Mouse (Mus musculus): ENCODE measurements at regions not wholly inside any gene's neighbourhood (a gene's known extent, or its start where the extent isn't known, plus 50 kb on each side); places are given as distances from the start of the nearest gene placed in this dataset.
A peak's percentile ranks its signal among the peaks of the same experiment; 100 is the strongest.

GRCm38 (mm10) chr4:8984059-8984606 lies 745.3 kb upstream of the Car8 start:
- DNase-seq (ENCODE audit: low spot score) = no peak
- intact Hi-C loops (cut with DNase I) = no loop called here

DNA sequence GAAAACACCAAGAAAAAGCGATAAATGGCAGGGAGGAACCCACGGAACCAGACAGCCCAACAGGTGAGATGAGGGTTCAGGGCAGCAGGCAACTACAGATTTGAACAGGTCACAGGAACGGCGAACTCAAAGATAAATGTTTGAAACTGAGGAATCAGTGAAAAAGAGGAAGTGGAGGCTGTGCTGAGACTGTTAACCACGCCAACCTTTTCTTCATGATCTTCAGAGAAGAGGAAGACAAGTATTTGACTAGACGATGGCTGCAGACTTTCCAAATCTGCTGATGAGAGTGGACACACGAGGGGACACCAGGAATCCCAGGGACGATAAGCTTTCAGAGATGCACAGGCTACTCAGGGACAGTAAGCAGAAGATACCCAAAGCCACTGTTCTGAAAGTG lies 740.1 kb upstream of the Car8 start:
- intact Hi-C loops (cut with DNase I) = no loop called here

GRCm38 (mm10) chr4:8969951-8970455 lies 731.2 kb upstream of the Car8 start:
- intact Hi-C loops (cut with DNase I) = loop anchor here (5.0 kb wide), 1 partner anchor 42 kb away; no protein-coding TSS in a partner anchor

More for the DNA sequence above, 740.1 kb upstream of the Car8 start:
- no peak for DNase-seq (ENCODE audit: low spot score)

DNA sequence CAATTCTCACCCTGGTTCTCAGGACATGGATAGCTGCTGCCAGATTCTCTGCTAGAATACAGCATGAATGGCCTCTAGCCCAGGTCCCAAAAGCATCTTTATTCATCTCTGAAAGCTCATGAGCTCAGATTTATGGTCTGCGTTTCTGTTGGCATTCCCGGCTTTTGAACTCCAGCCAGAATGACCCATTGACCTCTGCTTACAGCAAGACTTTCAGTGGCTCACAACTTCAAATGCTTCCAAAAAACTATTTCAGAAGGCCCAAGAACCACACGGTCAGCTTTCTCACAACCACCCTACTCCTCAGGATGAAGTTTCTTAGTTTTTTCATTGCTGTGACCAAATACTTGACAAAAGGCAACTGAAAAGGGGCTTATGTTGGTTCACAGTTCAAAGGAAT lies 729.9 kb upstream of the Car8 start:
- intact Hi-C loops (cut with DNase I) = loop anchor here (5.0 kb wide), 1 partner anchor 44 kb away; no protein-coding TSS in a partner anchor
- DNase-seq (ENCODE audit: low spot score) = no peak

More at GRCm38 (mm10) chr4:8969951-8970455, 731.2 kb upstream of the Car8 start:
- no peak for DNase-seq (ENCODE audit: low spot score)

DNA sequence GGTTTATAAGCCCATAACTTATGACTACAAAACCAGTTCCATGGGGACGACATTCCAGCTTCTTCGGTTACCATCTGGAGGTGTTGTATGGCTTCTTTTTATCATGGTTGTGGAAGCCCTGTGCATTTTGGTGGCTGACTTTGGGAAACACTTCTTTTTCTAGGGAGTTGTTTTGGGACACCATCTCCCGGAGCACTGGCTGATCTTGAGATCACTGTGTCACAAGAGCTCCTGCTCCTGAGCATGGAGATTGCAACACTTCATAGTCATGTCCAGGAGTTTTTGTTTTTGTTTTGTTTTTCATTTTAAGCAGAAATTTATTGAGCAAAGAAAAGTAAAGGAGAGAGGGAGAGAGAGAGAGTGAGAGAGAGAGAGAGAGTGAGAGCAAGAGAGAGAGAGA lies 729.1 kb upstream of the Car8 start:
- DNase-seq (ENCODE audit: low spot score) = no peak
- intact Hi-C loops (cut with DNase I) = loop anchor here (5.0 kb wide), 1 partner anchor 44 kb away; no protein-coding TSS in a partner anchor

- no peak for DNase-seq (ENCODE audit: low spot score)
- intact Hi-C loops (cut with DNase I) = loop anchor here (5.0 kb wide), 1 partner anchor 47 kb away; no protein-coding TSS in a partner anchor
Measured at GRCm38 (mm10) chr4:8965563-8965962, 726.7 kb upstream of the Car8 start.

- intact Hi-C loops (cut with DNase I) = no loop called here
- no peak for DNase-seq (ENCODE audit: low spot score)
Measured at GRCm38 (mm10) chr4:8962959-8963572, 724.2 kb upstream of the Car8 start.

- no peak for DNase-seq (ENCODE audit: low spot score)
- intact Hi-C loops (cut with DNase I) = no loop called here
Measured at GRCm38 (mm10) chr4:8961851-8962250, 723.0 kb upstream of the Car8 start.

DNA sequence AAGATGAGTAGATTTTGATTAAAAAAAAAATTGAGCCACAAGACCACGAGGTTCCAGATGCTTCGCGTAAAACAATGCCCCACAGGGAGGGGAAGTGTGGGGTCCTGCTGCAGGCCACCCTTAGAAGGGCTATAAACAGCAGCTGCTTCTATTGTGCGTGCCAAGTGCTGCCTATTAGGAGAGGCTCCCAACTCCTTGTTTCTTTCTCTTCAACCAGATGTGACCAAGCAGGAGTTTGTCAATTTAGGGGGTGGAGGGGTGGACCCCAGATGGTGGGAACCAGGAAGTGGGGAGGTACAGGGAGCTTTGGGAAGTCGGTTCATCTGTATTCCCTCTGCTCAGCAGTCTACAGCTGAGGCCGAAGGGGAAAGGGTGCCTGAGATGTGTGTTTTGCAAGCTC lies 718.9 kb upstream of the Car8 start:
- intact Hi-C loops (cut with DNase I) = no loop called here
- DNase-seq (ENCODE audit: low spot score) = no peak

DNA sequence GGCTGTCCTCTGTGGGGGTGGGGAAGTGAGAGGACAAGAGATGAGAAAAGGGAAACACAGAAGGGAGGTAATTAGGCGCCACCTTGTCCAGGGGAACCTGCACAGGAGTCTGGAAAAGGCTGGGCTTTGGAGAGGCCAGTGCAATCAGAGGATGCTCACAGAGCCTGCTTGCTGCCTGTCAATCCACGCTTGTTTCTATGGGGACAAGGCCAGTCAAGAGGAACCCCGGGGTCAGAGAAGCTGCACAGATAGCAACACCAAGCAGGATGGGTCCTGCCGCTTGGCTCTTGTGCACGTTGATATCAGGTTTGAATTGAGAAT lies 718.1 kb upstream of the Car8 start:
- intact Hi-C loops (cut with DNase I) = no loop called here
- no peak for DNase-seq (ENCODE audit: low spot score)

DNA sequence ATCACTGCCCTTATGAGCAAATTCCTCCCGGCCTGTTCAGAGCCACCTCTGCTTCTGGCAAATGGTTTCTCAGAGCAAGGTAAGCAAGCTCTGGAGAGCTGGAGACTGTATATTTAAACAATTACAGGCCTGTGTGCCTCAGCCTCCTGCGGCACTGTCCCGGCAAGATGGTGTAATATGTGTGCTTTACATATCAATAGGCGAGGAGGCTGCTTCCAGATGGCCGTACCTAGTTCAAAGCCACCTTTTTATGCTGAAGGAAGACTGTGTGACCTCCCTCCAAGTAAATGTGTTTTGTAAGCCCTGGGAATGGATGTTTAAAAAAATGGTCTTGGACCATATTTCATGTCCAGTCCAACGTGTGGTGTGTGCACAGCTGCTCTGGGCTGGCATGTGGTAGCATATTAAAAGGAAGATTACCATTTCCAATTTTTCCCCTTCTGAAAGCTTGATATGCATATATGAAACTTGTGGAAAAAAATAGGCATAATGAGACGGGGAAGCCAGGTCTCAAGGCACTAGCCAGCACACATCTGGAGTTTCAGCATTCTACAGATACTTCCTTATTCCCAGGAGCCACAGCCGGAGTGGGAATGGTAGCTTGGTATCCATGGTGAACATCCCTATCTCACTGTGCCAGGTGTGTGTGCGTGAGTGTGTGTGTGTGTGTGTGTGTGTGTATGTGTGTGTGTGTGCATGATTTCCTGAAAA lies 717.6 kb upstream of the Car8 start:
- no peak for DNase-seq (ENCODE audit: low spot score)
- intact Hi-C loops (cut with DNase I) = no loop called here

DNA sequence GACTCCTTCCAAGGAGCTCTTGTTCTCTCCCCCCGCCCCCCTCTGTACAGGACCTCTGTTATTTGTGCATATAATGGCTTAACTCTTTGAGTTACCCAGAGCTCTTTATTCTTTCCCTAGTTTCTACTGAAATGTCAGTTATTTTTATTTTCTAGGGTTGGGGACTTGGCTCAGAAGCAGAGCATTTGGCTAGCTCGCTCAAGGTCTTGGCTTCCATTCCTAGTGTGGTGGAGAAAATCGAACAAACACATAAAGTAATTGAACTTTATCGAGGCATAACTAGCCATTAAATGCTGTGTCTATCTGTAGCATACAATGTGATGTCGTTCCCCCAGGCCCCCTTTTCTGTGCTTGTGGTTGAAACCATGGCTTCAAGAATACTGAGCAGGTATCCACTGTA lies 716.5 kb upstream of the Car8 start:
- DNase-seq (ENCODE audit: low spot score) = no peak
- intact Hi-C loops (cut with DNase I) = loop anchor here (2.0 kb wide), 1 partner anchor 45 kb away; no protein-coding TSS in a partner anchor

DNA sequence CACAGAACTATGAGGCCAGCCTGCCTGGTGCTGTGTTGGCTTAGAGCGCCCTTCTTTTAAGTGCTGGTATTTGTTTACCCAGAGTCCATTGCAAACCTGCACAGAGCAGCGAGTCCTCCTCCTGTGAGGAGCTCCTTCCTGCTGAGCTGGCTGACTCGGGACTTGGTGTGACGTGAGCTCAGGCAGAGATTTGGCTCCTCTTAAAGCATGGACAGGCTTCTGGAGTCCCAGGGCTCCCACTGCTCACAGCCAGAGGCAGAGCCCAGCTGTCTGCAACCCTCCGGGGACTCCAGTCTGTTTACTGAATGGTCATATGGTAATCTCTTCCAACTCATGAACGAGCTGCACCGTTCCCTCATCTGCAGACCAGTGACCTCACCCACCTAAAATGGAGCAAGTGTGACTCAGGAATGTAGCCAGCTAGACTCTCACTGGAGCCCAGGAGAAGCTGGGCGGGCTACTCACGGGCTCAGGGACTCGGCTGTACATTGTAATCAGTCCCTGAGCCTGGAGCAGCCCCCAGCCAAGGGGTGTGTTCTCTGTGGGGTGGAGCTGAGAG lies 715.6 kb upstream of the Car8 start:
- DNase-seq (ENCODE audit: low spot score) = peak; percentile 72
- intact Hi-C loops (cut with DNase I) = loop anchor here (2.0 to 5.0 kb wide), 2 partner anchors 44 to 73 kb away; no protein-coding TSS in a partner anchor

DNA sequence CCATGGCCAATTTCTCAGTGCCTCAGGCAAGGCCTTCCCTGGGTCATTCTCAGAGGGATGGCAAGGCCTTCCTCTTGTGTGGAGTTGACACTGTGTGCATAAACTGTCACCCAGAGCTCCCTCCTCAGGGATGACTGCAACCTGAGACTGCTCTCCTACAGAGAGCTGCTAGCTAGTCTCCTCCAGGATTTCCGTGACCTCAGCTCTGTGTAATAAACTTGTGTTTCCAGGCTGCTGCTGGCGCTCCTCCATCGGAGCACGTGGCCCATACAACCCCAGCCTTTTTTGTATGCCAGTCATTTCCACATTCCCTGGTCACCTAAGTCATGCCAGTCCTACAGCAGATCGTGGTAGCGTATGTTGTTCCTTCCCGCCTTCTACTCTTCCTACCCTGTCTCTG lies 714.3 kb upstream of the Car8 start:
- intact Hi-C loops (cut with DNase I) = loop anchor here (5.0 kb wide), 1 partner anchor 74 kb away; no protein-coding TSS in a partner anchor
- no peak for DNase-seq (ENCODE audit: low spot score)

- no peak for DNase-seq (ENCODE audit: low spot score)
- intact Hi-C loops (cut with DNase I) = loop anchor here (5.0 kb wide), 1 partner anchor 77 kb away; no protein-coding TSS in a partner anchor
Measured at GRCm38 (mm10) chr4:8949951-8950350, 711.1 kb upstream of the Car8 start.

GRCm38 (mm10) chr4:8949537-8949936 lies 710.7 kb upstream of the Car8 start:
- intact Hi-C loops (cut with DNase I) = no loop called here
- no peak for DNase-seq (ENCODE audit: low spot score)

GRCm38 (mm10) chr4:8945116-8945515 lies 706.3 kb upstream of the Car8 start:
- DNase-seq (ENCODE audit: low spot score) = no peak
- intact Hi-C loops (cut with DNase I) = no loop called here

DNA sequence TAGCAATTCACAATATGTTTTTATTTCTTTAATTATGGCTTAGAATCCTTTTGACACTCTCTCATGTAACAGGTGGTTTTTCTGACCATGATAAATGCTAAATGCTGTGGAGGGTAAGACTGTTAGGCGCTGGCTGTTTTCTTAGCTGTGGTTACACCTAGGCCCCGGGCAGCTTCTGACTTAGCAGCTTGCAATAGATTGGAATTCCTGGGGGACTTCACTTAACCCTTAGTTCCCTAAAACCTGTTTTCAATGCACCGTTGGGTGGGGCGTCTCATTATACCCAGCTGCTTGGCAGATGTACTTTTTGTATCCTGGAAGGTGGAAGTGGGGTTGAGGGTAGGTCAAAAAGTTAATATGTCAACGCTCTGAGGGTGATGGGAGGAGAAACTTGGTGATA lies 704.2 kb upstream of the Car8 start:
- intact Hi-C loops (cut with DNase I) = no loop called here
- no peak for DNase-seq (ENCODE audit: low spot score)

GRCm38 (mm10) chr4:8938948-8939411 lies 700.1 kb upstream of the Car8 start:
- intact Hi-C loops (cut with DNase I) = no loop called here
- peak; percentile 14 for DNase-seq (ENCODE audit: low spot score)

- intact Hi-C loops (cut with DNase I) = no loop called here
Measured at GRCm38 (mm10) chr4:8935899-8936298, 697.1 kb upstream of the Car8 start.

GRCm38 (mm10) chr4:8934541-8934940 lies 695.7 kb upstream of the Car8 start:
- DNase-seq (ENCODE audit: low spot score) = no peak
- intact Hi-C loops (cut with DNase I) = no loop called here

More at GRCm38 (mm10) chr4:8935899-8936298, 697.1 kb upstream of the Car8 start:
- no peak for DNase-seq (ENCODE audit: low spot score)

Measured in heart, postnatal 25 days (tissue).